Mouse (Mus musculus) c-Kit-negative CD71-positive TER-119-positive erythroid progenitor cells, embryonic 14.5 days (primary cell): ENCODE measurements around the gene Clk4.

Source experiments
- DNase-seq: peaks from one replicate; pipeline ENCODE4 v3.0.0-alpha.2; 2013; ENCODE audit warnings: low read depth, low spot score

Gene Clk4

GRCm38 (mm10) chr11:51261680-51262219 is at the start of gene Clk4:
Gene Clk4 (plus strand): TSS chr11:51261730.
- DNase-seq: peak; percentile 4

DNA sequence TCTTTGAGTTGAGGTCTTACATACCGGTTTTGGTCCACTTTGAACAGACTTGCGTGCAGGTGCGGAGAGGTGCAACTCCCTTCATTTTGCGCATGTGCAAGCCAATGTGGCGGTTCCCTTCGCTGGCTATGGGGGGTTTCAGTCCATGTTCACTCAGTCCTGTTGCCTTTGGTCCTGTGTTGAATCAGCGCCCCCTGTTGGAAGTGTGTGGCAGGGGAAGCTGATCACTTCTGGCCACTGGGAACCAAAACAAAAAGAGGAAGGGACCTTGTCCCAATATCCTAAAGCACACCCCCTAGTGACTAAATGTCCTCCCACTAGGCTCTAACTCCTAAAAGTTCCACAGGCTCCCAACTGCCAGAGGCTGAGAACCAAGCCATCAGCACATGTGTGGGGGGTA is 47.5 kb upstream of the Clk4 start:
- no peak for DNase-seq

DNA sequence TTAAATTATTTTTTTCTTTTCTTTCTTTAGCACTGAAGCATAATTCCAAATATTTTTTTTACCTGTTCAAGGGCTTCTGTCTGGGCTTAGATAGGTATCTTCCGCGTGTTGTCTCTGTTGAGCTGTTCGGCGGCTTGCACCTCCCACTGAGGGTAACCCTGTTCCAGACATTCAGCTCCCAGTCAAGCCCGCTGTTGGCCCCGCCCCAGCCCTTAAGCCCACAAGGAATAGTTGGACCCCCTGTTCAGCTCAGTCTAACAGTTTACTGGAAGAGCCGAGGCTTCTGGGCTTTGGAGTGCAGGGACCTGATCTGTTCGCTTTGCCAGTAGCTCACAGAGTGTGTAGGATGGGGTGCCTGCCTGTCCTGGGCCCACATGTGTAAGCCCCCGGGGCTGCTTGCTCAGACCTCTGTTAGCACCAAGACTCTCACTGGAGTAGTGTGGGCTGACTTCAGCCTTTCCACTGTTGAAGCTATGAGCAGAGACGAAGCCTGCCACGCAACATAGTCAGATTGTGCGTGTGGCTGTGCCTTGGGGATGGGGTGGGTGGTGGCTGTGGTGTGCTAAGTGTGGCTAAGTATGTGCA is 42.0 kb upstream of the Clk4 start:
- DNase-seq: no peak

GRCm38 (mm10) chr11:51220308-51220707 is 41.2 kb upstream of the Clk4 start, which contains the start of gene Gm12569:
Gene Gm12569 (plus strand): TSS chr11:51220473.
- DNase-seq: no peak

DNA sequence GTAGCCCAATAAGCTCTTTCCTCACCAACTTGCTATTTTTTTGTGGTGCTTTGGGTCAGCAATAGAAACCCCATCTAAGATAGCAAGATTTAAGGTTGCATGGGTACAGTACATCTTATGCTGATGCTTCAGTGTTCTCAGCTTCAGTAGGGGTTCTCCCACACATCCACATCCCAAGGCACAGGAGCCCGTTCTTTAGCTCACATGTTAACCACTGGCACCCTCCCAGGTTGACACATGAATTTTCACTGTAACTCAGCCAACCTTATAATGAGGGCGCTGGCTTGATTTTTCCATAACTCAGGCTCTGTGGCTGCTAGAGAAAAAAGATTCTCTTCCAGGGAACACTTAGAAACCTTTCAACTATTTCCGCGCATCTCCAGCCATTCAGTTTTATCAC is 34.4 kb upstream of the Clk4 start:
- no peak for DNase-seq

GRCm38 (mm10) chr11:51234626-51235025 is 26.9 kb upstream of the Clk4 start:
- DNase-seq: no peak

GRCm38 (mm10) chr11:51242897-51243296 is 18.6 kb upstream of the Clk4 start:
- no peak for DNase-seq

- no peak for DNase-seq
Observed at GRCm38 (mm10) chr11:51257006-51257405, 4.5 kb upstream of the Clk4 start.

GRCm38 (mm10) chr11:51262342-51263285 is 1.1 kb downstream of the Clk4 start, which contains the start of gene BC049762:
Gene BC049762 (minus strand): TSS chr11:51263046.
- DNase-seq: peak; percentile 98

GRCm38 (mm10) chr11:51263286-51263831 is 1.8 kb downstream of the Clk4 start:
- DNase-seq: no peak

DNA sequence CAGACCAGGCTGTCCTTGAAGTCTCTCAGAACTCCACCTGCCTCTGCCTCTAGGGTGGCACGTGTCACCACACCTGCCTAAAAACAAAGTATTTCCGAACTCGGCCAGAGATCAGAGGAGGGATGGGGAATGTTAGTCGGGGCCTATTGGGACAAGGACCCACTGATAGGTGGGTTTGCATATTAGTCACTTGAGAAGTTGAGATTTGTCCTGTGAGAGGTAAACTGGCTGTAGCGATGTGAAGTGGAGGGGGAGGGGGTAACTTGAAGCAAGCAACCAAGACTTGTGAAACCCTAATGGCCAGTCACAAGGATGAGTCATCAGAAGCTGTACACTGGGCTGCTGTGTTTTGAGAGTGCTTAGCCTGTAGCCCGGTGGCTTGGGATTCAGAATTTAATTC is 2.8 kb downstream of the Clk4 start:
- DNase-seq: peak; percentile 45

DNA sequence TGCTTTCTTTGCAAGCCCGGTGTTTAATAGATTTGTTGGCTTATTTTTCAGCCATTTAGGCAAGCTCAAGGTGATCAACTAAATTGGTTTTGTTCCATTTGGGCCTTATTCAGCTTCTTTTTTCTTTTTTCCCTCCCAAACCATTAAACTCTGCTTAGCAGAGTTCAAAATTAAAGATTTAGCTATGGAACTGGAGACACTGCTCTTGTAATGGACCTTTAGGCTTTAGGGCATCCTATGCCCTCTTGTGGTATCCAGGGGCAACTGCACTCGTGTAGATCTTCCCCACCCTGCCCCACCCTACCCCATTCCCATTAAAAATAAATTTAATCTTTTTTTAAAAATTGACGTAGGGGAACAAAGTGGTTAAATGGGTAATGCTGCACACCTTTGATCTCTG is 3.8 kb downstream of the Clk4 start:
- peak; percentile 46 for DNase-seq

DNA sequence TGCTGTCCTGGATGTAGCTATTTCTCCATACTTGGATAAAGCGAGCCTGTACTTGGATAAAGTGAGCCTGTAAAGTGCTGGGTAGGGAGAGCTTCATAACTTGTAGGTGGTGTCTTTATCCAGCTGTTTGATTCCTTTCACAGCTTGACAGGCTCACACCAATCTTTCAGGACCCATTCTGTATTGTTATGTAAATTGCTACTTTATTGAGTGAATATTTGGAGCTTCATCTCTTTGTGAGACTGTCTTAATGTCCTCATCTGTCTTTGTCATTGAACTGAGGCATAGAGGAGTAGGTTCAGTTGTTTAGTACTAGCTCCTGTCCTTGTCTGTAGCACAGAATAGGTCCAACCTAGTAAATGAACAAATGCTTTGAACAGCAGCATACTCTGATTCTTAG is 12.9 kb downstream of the Clk4 start:
- no peak for DNase-seq

DNA sequence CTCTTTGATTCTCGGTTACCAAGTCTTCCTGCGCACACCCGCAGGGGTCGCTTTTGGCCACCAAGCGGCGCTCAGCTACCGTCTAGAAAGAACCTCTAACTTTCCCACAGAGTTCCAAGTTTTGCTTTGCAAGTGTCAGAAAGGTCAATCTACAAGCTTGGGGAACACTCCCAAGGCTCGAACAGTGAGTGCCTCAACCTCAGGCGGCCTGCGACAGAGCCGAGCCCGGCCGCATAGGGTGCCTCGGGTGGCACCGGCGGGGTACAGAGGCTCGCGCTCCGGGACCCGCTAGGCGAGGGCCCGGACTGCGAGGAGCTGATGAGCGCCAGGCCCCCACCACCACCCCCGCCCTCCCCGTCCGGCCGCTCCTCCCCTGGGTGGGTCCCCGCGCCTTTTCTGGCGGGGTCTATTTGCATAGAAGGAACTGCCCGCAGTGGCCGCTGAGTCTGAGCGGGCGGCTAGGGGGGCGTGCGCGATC is 28.1 kb downstream of the Clk4 start, which contains the start of gene Col23a1:
TSS of gene Col23a1 (plus strand) at position 357 of the 478 bp plus-strand sequence.
- DNase-seq: no peak

- no peak for DNase-seq
Observed at GRCm38 (mm10) chr11:51290066-51290955, 28.8 kb downstream of the Clk4 start.

- DNase-seq: no peak
Observed at GRCm38 (mm10) chr11:51293956-51294530, 32.5 kb downstream of the Clk4 start.

GRCm38 (mm10) chr11:51295742-51296141 is 34.2 kb downstream of the Clk4 start:
- no peak for DNase-seq

GRCm38 (mm10) chr11:51298691-51299090 is 37.2 kb downstream of the Clk4 start:
- no peak for DNase-seq

DNA sequence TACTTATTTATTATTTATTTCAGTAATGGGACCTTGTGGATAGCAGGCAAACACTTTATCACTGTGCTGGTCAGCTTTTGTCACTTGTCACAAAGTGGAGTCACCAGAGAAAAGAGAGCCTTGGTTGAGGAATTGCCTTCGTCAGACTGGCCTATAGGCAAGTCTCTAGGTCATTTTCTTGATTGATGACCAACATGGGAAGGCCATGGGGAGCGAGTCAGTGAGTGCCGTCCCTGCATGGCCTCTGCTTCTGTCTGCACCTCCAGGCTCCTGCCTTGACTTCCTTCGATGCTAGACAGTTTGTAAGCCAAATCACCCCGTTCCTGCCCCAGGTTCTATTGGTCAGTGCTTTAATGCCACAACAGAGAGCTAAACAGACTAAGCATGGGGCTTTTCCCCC is 40.9 kb downstream of the Clk4 start:
- DNase-seq: no peak

- DNase-seq: no peak
Observed at GRCm38 (mm10) chr11:51303981-51304553, 42.5 kb downstream of the Clk4 start.
